ENCODE assay signal across 19 mouse cellular contexts in the genomic region with DNA sequence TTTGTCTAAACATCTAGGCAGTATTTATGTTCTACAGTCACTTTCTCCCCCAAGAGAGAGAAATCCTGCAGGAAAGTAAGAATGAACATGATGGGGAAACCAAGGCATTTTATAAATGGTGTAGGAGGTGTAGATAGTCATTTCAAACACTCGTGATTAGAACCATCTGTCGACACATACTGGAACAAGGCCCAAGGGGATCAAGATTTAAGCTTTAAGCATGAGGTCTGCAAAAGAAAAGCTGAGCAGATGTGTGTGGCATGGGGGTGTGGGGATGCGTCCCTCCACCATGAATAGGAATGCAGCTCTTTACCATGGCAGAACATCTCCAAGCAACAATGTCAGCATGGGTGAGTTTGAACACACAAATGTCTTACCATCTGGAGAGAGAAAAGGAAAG. TPM values are rescaled to one million over a fixed set of nuclear protein-coding genes. Genes with fewer than 3 reads are reported as not detected.
DNase-seq lines count a peak whose midpoint lies in the region; ATAC-seq lines count a peak whose summit lies in the region.
"Had no signal": no experiment of that assay in that cellular context is flagged by ENCODE, and none has a peak within 500 bp of the region (broad histone marks: within the 10 kb centered on the region; RNA-seq: fewer than 3 reads in every experiment).

No protein-coding gene starts in this region.

- WGBS in liver, embryonic 12.5 days (ENCODE audit: insufficient replicate concordance), result 52% methylated on average over 3 of the region's 3 CpGs

- no peak overlapping the region for H3K4me3 ChIP-seq in liver, embryonic 12.5 days
- H3K4me3 ChIP-seq: embryonic facial prominence, embryonic 15.5 days; limb, embryonic 13.5 days; midbrain, embryonic 12.5 days had no signal

- H3K4me1 ChIP-seq in liver, embryonic 12.5 days, result no peaks in the 10 kb centered on the region
- H3K4me1 ChIP-seq: embryonic facial prominence, embryonic 15.5 days had no signal

- no peak for ATAC-seq in liver, embryonic 12.5 days
- ATAC-seq: inflammation-experienced regulatory T-cells, adult 6 months had no signal

- H3K9ac ChIP-seq in liver, embryonic 12.5 days, result no peak overlapping the region
- H3K9ac ChIP-seq: embryonic facial prominence, embryonic 15.5 days; limb, embryonic 13.5 days; midbrain, embryonic 12.5 days had no signal

- no peaks in the 10 kb centered on the region for H3K27me3 ChIP-seq in liver, embryonic 12.5 days (replicated peaks)
- H3K27me3 ChIP-seq: embryonic facial prominence, embryonic 15.5 days; limb, embryonic 13.5 days; midbrain, embryonic 12.5 days had no signal

- peak; percentile 41 to 60 for DNase-seq in layer of hippocampus, adult 18-20 months (ENCODE audit: low spot score in 2 of 2)
- DNase-seq in layer of hippocampus, adult 9-10 months (ENCODE audit: low spot score), result no peak
- DNase-seq in right cerebral cortex, adult 2 months (ENCODE audit: low spot score in 2 of 2), result peak; percentile 52 to 58
- DNase-seq in right cerebral cortex, postnatal 4 days, result no peak
- DNase-seq in frontal cortex, adult 2 months (ENCODE audit: extremely low spot score in 1 of 2, low spot score in 1 of 2), result peak; percentile 43 to 67
- peak; percentile 13 for DNase-seq in right cerebral cortex, postnatal 25 days
- no peak for DNase-seq in gastrocnemius, postnatal 14 days
- DNase-seq: adrenal gland, postnatal 25 days; heart, adult 18-20 months; kidney, adult 9 months; lung, adult 18-20 months; lung, postnatal 36 days; spleen, adult 18-20 months; thymus, postnatal 4 days had no signal

- no peaks in the 10 kb centered on the region for H3K9me3 ChIP-seq in liver, embryonic 12.5 days (replicated peaks)
- H3K9me3 ChIP-seq: embryonic facial prominence, embryonic 15.5 days; limb, embryonic 13.5 days; midbrain, embryonic 12.5 days had no signal

- no peaks in the 10 kb centered on the region for H3K36me3 ChIP-seq in liver, embryonic 12.5 days
- H3K36me3 ChIP-seq: embryonic facial prominence, embryonic 15.5 days; limb, embryonic 13.5 days; midbrain, embryonic 12.5 days had no signal

- H3K27ac ChIP-seq in liver, embryonic 12.5 days, result no peak overlapping the region
- H3K27ac ChIP-seq: embryonic facial prominence, embryonic 15.5 days; limb, embryonic 13.5 days; midbrain, embryonic 12.5 days had no signal

- no peak overlapping the region for H3K4me2 ChIP-seq in liver, embryonic 12.5 days
- H3K4me2 ChIP-seq: embryonic facial prominence, embryonic 15.5 days; limb, embryonic 13.5 days; midbrain, embryonic 12.5 days had no signal

- intact Hi-C loops in gastrocnemius, postnatal 14 days (cut with DNase I; ENCODE audit: low total_unique reads), result no loop called here

RNA-seq across cellular contexts. Expression of gene Sv2b, which starts 23.2 kb away (rescaled TPM):
- total RNA-seq in layer of hippocampus, adult 18-20 months (2021), result 100 to 1,000 TPM; 305 to 312 TPM
- 110 and 139 TPM in 2 replicates for polyA plus RNA-seq in frontal cortex, adult 2 months (2012; rRNA removed)
- 1 to 10 TPM in 1 of 2 experiments, under 1 TPM in 1; 0.94 to 1.1 TPM for total RNA-seq in gastrocnemius, postnatal 14 days (2021)
- 0.02 and 0.05 TPM in 2 replicates for polyA plus RNA-seq in liver, embryonic 12.5 days (2016; fragmentation: Nextera tagmentation; extraction: Ambion mirVana)
- polyA plus RNA-seq: inflammation-experienced regulatory T-cells, adult 6 months had no signal

Comparison
In these comparisons a context has a peak if more than half of its experiments do, and no peak if none do; other contexts are left out.
1. DNase-seq: peak in layer of hippocampus, adult 18-20 months (2 of 2), right cerebral cortex, adult 2 months (2 of 2), frontal cortex, adult 2 months (2 of 2) and right cerebral cortex, postnatal 25 days (single experiment); none in layer of hippocampus, adult 9-10 months (single experiment), right cerebral cortex, postnatal 4 days (single experiment) and gastrocnemius, postnatal 14 days (single experiment).
2. RNA of gene Sv2b, which starts 23.2 kb away (total RNA-seq): 305 to 312 TPM in layer of hippocampus, adult 18-20 months; 0.94 to 1.1 TPM in gastrocnemius, postnatal 14 days; every median in the first group is over 100 times any median in the second.